Mouse (Mus musculus) left cerebral cortex, postnatal 14 days (tissue): Measurements from ENCODE around the gene Erc2. TPM values are rescaled to one million over a fixed set of nuclear protein-coding genes. Genes with fewer than 3 reads are reported as not detected.
"Not testable (repeated sequence)": the region's sequence is repeated elsewhere in the genome, so short reads cannot be mapped to it uniquely, and the experiment has no call there.

Source experiments
- DNase-seq, 2 experiments: peaks; one replicate each; pipeline ENCODE4 v3.0.0; 2021 to 2022; ENCODE audit warnings: low spot score in 2 of 2, mixed read lengths in 1 of 2
- intact Hi-C: fragments of 180-260 bp; cut with DNase I; formaldehyde crosslinking; loops from one replicate; pipeline ENCODE4 v1.15.1; 2025
- long read RNA-seq, 2 experiments: library from polyadenylated mRNA; stranded (forward); transcript quantifications; one replicate each; pipeline ENCODE4 v2.0.0; 2021
- total RNA-seq, 2 experiments: library from RNA; stranded (reverse); gene quantifications; 2 replicates each; pipeline ENCODE4 v1.2.3; 2021

Gene Erc2
- total RNA-seq, result 100 to 1,000 TPM; 233 to 251 TPM
- long read RNA-seq, experiment 1, transcript Erc2-213 (3 exons, 1,074 nt), result major isoform, 5 of 72 reads
- long read RNA-seq, experiment 1, partial matches to known transcripts, result 40 of 72 reads
- long read RNA-seq, experiment 1, other reads (novel, unspliced or antisense), result 24 of 72 reads
- long read RNA-seq, experiment 2, partial matches to known transcripts, result 13 of 40 reads
- long read RNA-seq, experiment 2, other reads (novel, unspliced or antisense), result 27 of 40 reads

GRCm38 (mm10) chr14:27622176-27622922, at the start of gene Erc2:
Gene Erc2, plus strand, starts transcription at chr14:27622428.
- peak; percentile 87 for DNase-seq
- intact Hi-C loops, result loop anchor here (5.0 kb wide), 1 partner anchor 50 kb away; no protein-coding TSS in a partner anchor

GRCm38 (mm10) chr14:27578443-27578842, 43.8 kb upstream of the Erc2 start:
- no peak for DNase-seq
- intact Hi-C loops, result no loop called here

- intact Hi-C loops, result not testable (repeated sequence)
Observed at GRCm38 (mm10) chr14:27589616-27590015, 32.6 kb upstream of the Erc2 start.

DNA sequence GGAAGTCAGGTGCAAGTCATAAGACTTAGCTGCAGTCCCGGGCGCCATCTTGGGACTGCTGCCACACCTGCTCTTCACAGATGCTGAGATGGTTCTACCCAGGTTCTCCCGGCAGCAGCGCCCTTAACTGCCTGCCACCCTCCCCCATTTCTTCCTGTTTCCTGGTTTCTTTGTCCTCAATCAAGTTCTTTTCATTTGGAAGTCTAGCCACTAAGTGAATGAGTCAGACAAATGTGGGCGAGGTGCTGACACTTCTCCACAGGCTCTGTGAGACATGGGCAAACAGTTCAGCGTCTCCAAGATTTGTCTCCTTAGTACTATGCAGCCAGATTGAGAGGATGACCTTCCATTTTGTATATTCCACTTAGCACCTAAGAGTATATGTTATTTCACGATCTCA, 30.1 kb upstream of the Erc2 start:
- intact Hi-C loops, result no loop called here
- no peak for DNase-seq

More at GRCm38 (mm10) chr14:27589616-27590015, 32.6 kb upstream of the Erc2 start:
- peak in 1 of 2 experiments; percentile 29 for DNase-seq

DNA sequence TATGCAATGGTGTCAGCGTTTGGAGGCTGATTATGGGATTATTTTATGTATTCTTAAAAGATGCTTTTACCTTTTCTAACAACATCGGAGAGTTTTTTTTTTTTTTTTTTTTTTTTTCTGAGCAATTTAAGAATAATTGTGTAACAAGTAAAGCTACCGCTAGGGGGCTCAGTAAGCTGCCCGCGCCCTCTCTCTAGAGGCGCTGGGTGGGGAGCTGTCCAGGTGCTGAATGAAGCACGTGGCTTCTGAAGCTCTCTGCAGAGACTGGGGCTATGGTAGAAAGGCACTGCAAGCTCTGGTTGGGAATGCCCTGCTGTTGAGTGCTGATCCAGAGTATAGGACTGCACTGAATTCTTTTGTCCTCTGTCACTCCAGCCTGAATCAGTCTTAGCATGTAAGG, 26.0 kb upstream of the Erc2 start:
- intact Hi-C loops, result loop anchor here (5.0 kb wide), 1 partner anchor 146 kb away; no protein-coding TSS in a partner anchor
- DNase-seq, result peak; percentile 64 to 67

DNA sequence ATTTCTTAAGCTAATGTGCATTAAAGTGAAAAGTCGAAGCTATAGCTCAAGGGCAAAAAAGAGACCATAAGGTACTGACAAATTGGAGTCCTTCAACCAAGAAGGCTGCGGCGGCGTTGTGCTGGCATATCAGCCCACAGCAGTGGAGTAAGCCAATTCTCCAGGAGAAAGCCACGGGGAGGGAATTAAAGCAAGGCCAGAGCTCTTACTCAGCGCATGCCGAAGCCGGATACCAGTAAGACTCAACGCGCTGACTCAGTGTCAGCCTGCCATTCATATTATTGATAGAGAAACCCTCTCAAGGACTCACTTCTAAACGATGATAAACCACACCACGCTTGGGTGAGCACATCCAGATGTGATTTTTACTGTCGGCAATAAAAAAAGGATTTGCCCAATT, 20.1 kb upstream of the Erc2 start:
- DNase-seq, result no peak
- intact Hi-C loops, result no loop called here

GRCm38 (mm10) chr14:27607419-27607818, 14.8 kb upstream of the Erc2 start:
- intact Hi-C loops, result no loop called here
- DNase-seq, result peak; percentile 29 to 50

GRCm38 (mm10) chr14:27613766-27614165, 8.5 kb upstream of the Erc2 start:
- peak in 1 of 2 experiments; percentile 43 for DNase-seq
- intact Hi-C loops, result no loop called here

- intact Hi-C loops, result no loop called here
- no peak for DNase-seq
Observed at GRCm38 (mm10) chr14:27617286-27617685, 4.9 kb upstream of the Erc2 start.

DNA sequence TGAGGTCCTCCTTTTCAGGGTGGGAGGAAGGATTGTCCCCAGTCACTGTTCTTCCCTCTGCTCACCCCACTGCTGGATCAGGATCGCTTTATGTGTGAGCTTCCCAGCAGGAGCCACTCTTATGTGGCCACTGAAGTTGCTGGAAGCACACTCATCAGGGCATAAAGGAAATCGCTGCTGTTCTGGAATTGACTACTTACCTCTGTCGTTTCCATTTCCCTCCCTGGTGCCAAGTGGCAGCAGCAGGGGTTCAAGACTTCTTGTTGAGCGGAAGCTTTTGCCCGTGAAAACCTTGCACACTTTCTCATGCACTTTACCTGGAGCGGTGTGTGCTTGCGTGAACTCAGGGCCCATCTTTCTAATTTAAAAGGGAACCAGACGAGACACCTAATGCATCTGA, 652 bp upstream of the Erc2 start:
- intact Hi-C loops, result loop anchor here (5.0 kb wide), 1 partner anchor 51 kb away; no protein-coding TSS in a partner anchor
- no peak for DNase-seq

GRCm38 (mm10) chr14:27622923-27623219, 643 bp downstream of the Erc2 start:
- DNase-seq, result no peak
- intact Hi-C loops, result loop anchor here (5.0 kb wide), 1 partner anchor 49 kb away; no protein-coding TSS in a partner anchor

DNA sequence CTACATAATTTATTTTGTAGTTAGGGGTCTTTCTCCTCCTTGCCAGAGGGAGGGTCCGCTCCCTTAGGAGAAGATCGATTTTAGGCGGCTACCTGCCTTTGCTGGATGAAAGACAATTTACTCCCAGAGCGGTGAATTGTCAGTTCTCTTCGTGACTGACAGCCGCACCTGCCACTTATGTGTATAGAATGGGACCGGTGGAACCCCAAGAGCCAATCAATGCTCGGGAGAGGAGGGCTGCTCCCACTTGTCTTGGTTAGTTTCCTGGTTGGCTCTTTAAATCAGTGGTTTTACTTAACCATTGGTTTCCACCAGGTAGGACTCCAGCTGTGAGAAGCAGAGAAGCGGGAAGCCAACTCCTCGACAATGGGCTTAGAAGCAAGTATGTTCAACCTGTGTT, 1.1 kb downstream of the Erc2 start:
- DNase-seq, result peak; percentile 83 to 89
- intact Hi-C loops, result loop anchor here (5.0 kb wide), 1 partner anchor 49 kb away; no protein-coding TSS in a partner anchor

GRCm38 (mm10) chr14:27628701-27629100, 6.5 kb downstream of the Erc2 start:
- intact Hi-C loops, result no loop called here
- no peak for DNase-seq

GRCm38 (mm10) chr14:27629369-27630012, 7.3 kb downstream of the Erc2 start:
- intact Hi-C loops, result no loop called here

DNA sequence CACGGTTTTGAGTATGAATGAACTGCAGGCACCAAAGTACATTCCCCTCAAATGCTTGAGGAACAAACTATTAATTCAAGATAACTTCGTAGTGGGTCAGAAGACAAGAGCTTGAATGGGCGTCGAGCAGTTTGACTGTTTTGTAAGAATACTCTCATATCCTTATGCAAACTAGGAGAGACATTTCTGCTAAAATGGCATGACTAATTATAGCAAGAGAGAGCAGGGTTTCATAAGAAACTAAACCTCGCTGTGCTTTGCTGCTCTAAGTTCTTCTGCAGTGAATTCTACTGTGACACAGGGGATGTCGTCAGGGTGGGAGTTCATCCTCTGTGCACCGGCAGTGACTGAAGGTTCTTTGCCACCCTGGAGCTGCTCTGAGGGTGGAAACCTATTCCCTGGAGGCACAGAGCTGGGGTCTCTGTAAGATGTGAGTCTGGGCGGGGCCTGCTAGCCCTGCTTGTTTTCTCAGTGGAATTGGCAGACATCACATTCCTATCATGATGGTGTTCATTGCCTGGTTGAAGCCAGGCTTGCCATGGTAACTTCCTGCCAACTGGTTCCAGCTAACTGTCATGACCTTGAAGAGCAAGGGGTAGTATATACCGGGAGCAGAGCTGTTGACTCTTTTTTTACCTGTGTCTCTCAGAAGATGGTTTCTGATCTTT, 8.9 kb downstream of the Erc2 start:
- DNase-seq, result peak in 1 of 2 experiments; percentile 39

More at GRCm38 (mm10) chr14:27629369-27630012, 7.3 kb downstream of the Erc2 start:
- no peak for DNase-seq

DNA sequence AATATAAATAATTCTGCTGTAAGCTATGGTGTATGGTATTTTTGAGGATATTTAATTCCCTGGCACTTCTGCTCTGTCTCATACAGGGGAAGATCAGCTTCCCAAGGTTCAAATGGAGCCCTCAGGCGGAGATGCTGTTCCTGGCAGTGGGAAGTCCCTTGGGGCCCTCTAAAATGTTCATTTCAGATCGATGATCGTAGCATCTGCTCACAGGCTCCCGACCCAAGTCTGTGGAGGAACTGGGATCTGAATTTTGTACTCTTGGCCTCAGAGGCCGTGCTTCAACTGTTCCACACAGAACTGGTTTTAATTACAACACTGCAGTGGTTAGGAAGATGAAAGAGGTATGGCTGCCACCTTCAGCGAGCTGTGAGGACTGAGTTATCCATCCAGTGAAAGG, 12.5 kb downstream of the Erc2 start:
- DNase-seq, result no peak

More for the DNA sequence above, 8.9 kb downstream of the Erc2 start:
- intact Hi-C loops, result no loop called here

DNA sequence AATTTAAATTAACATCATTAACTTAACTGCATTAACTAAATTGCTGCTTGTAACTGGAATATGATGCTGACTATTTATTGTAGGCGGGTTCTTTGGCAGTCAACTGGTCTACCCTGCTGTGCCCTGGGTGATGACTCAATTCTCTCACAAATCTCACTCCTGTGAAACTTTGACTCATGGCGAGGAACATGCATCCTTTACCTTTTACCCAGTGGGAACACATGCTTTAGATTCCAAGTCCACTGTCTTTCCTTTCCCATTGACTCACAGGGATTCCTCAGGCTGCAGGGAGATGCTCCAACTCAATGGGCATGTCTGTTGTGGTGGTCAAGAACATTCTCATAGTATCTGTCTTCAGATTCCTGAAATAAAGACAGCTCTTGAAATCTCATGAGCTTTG, 14.3 kb downstream of the Erc2 start:
- intact Hi-C loops, result no loop called here
- DNase-seq, result no peak

More for the DNA sequence above, 12.5 kb downstream of the Erc2 start:
- intact Hi-C loops, result no loop called here

- DNase-seq, result peak in 1 of 2 experiments; percentile 16
- intact Hi-C loops, result no loop called here
Observed at GRCm38 (mm10) chr14:27641382-27641781, 19.2 kb downstream of the Erc2 start.

- no peak for DNase-seq
- intact Hi-C loops, result no loop called here
Observed at GRCm38 (mm10) chr14:27642981-27643380, 20.8 kb downstream of the Erc2 start.

- intact Hi-C loops, result no loop called here
- no peak for DNase-seq
Observed at GRCm38 (mm10) chr14:27654670-27655069, 32.4 kb downstream of the Erc2 start.
